Mouse (Mus musculus): ENCODE data around the gene Zan. TPM values are rescaled to one million over a fixed set of nuclear protein-coding genes. Genes with fewer than 3 reads are reported as not detected.

The Zan gene
- polyA plus RNA-seq, 1 experiment: 0.01 TPM

DNA sequence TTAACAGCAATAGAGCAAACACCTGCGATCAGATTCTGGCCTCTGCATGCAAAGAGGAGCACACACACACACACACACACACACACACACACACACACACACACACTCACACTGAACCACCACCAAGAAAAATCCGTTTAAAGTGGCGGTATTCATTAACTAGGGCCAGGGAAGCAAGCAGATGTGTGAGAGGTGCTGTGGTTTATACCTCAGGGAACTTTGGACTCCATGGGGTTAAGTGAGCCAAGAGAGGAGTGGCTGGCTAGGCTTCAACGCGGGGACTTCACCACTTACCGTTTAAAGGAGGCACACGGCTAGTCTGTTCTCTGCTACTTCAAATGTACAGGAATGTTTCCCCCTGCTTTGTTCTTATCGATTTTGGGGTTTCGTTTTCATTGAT, 131.0 kb downstream of the Zan start:
- no peak overlapping the region for H3K4me3 ChIP-seq (ENCODE audit: insufficient read depth, poor library complexity, severe bottlenecking)
- no peak for TF ChIP-seq MAX (IDR thresholded peaks at IDR 0.05)
- no peak for TF ChIP-seq MYOG (IDR thresholded peaks at IDR 0.05; ENCODE audit: control insufficient read depth, extremely low read depth, insufficient read length)
- TF ChIP-seq USF1 (IDR thresholded peaks at IDR 0.05; ENCODE audit: low read depth): no peak
- no peak for TF ChIP-seq CTCF (IDR thresholded peaks at IDR 0.05; ENCODE audit: control insufficient read depth, insufficient read depth, insufficient read length)
- no peak for TF ChIP-seq FOSL1 (IDR thresholded peaks at IDR 0.05; ENCODE audit: insufficient read depth, low read length, poor library complexity, severe bottlenecking)
- TF ChIP-seq MYOD1 (IDR thresholded peaks at IDR 0.05; ENCODE audit: control insufficient read depth, insufficient read length, low read depth): no peak
- no peak for TF ChIP-seq CEBPB (IDR thresholded peaks at IDR 0.05; ENCODE audit: low read depth)
- no peaks in the 10 kb centered on the region for H3K27me3 ChIP-seq (ENCODE audit: control insufficient read depth, insufficient read depth, insufficient read length)
- H3K36me3 ChIP-seq (ENCODE audit: control insufficient read depth, insufficient read depth): no peaks in the 10 kb centered on the region
- no peak overlapping the region for H3ac ChIP-seq (ENCODE audit: control insufficient read depth, insufficient read length, low read depth)
- H3K79me3 ChIP-seq (ENCODE audit: low read depth): peaks cover 5% of the 10 kb centered on the region
- H3K79me2 ChIP-seq (ENCODE audit: control insufficient read depth, insufficient read depth): peaks cover 7% of the 10 kb centered on the region

DNA sequence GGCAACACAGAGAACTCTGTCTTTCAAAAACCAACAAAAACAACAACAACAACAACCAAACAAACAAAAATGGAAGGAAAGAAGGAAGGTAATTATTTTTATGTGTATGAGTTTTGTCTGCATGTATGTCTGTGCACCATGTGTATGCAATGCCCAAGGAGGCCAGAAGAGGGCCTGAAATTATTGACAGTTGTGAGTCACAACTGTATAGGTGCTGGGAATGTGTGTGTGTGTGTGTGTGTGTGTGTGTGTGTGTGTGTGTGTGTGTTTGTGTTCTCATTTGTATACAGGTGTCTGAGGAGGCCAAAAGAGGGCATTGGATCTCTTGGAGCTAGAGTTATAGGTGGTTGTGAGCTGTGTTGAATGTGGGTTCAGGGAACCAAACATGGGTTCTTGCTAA, 133.0 kb downstream of the Zan start:
- no peak for TF ChIP-seq MYOG (IDR thresholded peaks at IDR 0.05; ENCODE audit: control insufficient read depth, extremely low read depth, insufficient read length)
- TF ChIP-seq MYOD1 (IDR thresholded peaks at IDR 0.05; ENCODE audit: control insufficient read depth, insufficient read length, low read depth): no peak
- no peak for TF ChIP-seq FOSL1 (IDR thresholded peaks at IDR 0.05; ENCODE audit: insufficient read depth, low read length, poor library complexity, severe bottlenecking)
- TF ChIP-seq MAX (IDR thresholded peaks at IDR 0.05): no peak
- TF ChIP-seq CEBPB (IDR thresholded peaks at IDR 0.05; ENCODE audit: low read depth): no peak
- no peak for TF ChIP-seq CTCF (IDR thresholded peaks at IDR 0.05; ENCODE audit: control insufficient read depth, insufficient read depth, insufficient read length)
- TF ChIP-seq USF1 (IDR thresholded peaks at IDR 0.05; ENCODE audit: low read depth): no peak

DNA sequence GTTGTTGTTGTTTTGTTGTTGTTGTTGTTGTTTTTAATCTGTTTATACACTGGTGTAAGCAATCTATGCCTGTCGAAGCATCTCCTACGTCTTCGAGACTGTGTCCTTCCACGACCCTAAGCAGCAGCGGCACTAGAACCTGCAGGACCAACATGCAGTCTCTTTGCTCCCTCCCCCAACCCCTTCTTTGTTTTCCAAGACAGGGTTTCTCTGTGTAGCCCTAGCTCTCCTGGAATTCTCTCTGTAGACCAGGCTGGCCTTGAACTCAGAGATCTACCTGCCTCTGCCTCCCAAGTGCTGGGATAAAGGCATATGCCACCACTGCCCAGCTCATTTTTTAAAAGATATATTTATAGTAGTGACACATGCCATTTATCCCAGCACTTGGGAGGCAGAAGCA, 133.5 kb downstream of the Zan start:
- H3K79me3 ChIP-seq (ENCODE audit: low read depth): no peaks in the 10 kb centered on the region
- H3K4me3 ChIP-seq (ENCODE audit: insufficient read depth, poor library complexity, severe bottlenecking): no peak overlapping the region
- no peak overlapping the region for H3ac ChIP-seq (ENCODE audit: control insufficient read depth, insufficient read length, low read depth)
- no peaks in the 10 kb centered on the region for H3K36me3 ChIP-seq (ENCODE audit: control insufficient read depth, insufficient read depth)
- no peaks in the 10 kb centered on the region for H3K27me3 ChIP-seq (ENCODE audit: control insufficient read depth, insufficient read depth, insufficient read length)
- no peak for TF ChIP-seq MYOD1 (IDR thresholded peaks at IDR 0.05; ENCODE audit: control insufficient read depth, insufficient read length, low read depth)
- TF ChIP-seq MYOG (IDR thresholded peaks at IDR 0.05; ENCODE audit: control insufficient read depth, extremely low read depth, insufficient read length): no peak
- no peak for TF ChIP-seq USF1 (IDR thresholded peaks at IDR 0.05; ENCODE audit: low read depth)
- no peak for TF ChIP-seq CTCF (IDR thresholded peaks at IDR 0.05; ENCODE audit: control insufficient read depth, insufficient read depth, insufficient read length)
- TF ChIP-seq MAX (IDR thresholded peaks at IDR 0.05): no peak
- no peak for TF ChIP-seq CEBPB (IDR thresholded peaks at IDR 0.05; ENCODE audit: low read depth)
- TF ChIP-seq FOSL1 (IDR thresholded peaks at IDR 0.05; ENCODE audit: insufficient read depth, low read length, poor library complexity, severe bottlenecking): no peak
- H3K79me2 ChIP-seq (ENCODE audit: control insufficient read depth, insufficient read depth): no peaks in the 10 kb centered on the region

More for the DNA sequence above, 133.0 kb downstream of the Zan start:
- Histone ChIP-seq H3K4me3 (ENCODE audit: insufficient read depth, poor library complexity, severe bottlenecking) (no peak overlapping the region), H3ac (ENCODE audit: control insufficient read depth, insufficient read length, low read depth) (no peak overlapping the region), H3K27me3 (ENCODE audit: control insufficient read depth, insufficient read depth, insufficient read length) (no peaks in the 10 kb centered on the region), H3K79me2 (ENCODE audit: control insufficient read depth, insufficient read depth) (no peaks in the 10 kb centered on the region), H3K36me3 (ENCODE audit: control insufficient read depth, insufficient read depth) (no peaks in the 10 kb centered on the region), H3K79me3 (ENCODE audit: low read depth) (no peaks in the 10 kb centered on the region)

DNA sequence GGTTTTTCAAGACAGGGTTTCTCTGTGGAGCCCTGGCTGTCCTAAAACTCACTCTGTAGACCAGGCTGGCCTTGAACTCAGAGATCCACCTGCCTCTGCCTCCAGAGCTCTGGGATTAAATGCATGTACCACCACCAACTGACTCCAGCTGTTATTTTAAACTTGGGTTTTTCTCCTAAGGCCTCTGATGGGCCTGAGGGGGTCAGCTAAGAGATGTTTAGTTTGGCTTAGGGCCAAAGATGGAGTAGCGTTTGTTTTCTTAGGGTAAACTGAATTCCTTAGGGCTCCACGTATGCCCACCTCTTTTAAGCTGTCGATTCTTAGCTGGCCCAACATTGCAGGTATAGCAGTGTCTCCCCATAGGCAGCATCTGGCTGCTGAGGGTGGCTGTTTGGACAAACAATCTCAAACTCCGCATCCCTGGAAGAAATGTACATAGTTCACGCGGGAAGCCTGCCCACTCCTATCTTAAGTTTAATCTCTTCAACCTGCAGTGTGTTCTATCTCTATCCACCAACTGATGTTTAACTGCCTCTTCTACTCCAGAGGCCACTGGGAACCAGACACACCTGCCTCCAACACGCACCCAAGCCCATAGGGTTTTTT, 134.4 kb downstream of the Zan start:
- Histone ChIP-seq H3K79me2 (ENCODE audit: control insufficient read depth, insufficient read depth) (no peaks in the 10 kb centered on the region), H3K27me3 (ENCODE audit: control insufficient read depth, insufficient read depth, insufficient read length) (no peaks in the 10 kb centered on the region), H3ac (ENCODE audit: control insufficient read depth, insufficient read length, low read depth) (no peak overlapping the region), H3K36me3 (ENCODE audit: control insufficient read depth, insufficient read depth) (no peaks in the 10 kb centered on the region), H3K79me3 (ENCODE audit: low read depth) (no peaks in the 10 kb centered on the region), H3K4me3 (ENCODE audit: insufficient read depth, poor library complexity, severe bottlenecking) (no peak overlapping the region)
- no peak for TF ChIP-seq MAX (IDR thresholded peaks at IDR 0.05)

DNA sequence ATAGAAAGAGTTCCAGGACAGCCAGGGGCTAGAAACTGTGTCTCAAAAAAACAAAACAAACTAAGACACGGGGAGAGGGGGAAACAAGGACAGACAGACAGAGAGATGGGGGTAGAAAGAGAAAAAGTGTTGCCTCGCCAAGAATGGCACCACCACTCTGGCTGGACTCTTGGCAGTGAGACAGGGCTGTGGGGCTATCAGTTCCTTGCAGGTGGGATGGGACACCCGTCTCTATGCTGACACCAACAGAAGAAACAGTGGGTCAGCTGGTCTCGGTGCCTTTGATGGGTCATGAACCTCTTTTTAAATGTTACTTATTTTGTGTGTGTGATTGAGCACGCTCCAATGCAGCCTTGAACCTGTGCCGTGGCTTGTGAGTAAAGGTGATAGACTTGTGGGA, 136.6 kb downstream of the Zan start:
- H3K27me3 ChIP-seq (ENCODE audit: control insufficient read depth, insufficient read depth, insufficient read length): no peaks in the 10 kb centered on the region
- H3K79me3 ChIP-seq (ENCODE audit: low read depth): no peaks in the 10 kb centered on the region
- H3K4me3 ChIP-seq (ENCODE audit: insufficient read depth, poor library complexity, severe bottlenecking): no peak overlapping the region
- H3ac ChIP-seq (ENCODE audit: control insufficient read depth, insufficient read length, low read depth): no peak overlapping the region
- no peaks in the 10 kb centered on the region for H3K79me2 ChIP-seq (ENCODE audit: control insufficient read depth, insufficient read depth)
- TF ChIP-seq USF1 (IDR thresholded peaks at IDR 0.05; ENCODE audit: low read depth) (no peak), MYOD1 (IDR thresholded peaks at IDR 0.05; ENCODE audit: control insufficient read depth, insufficient read length, low read depth) (no peak), CEBPB (IDR thresholded peaks at IDR 0.05; ENCODE audit: low read depth) (no peak), MAX (IDR thresholded peaks at IDR 0.05) (no peak), CTCF (IDR thresholded peaks at IDR 0.05; ENCODE audit: control insufficient read depth, insufficient read depth, insufficient read length) (no peak), FOSL1 (IDR thresholded peaks at IDR 0.05; ENCODE audit: insufficient read depth, low read length, poor library complexity, severe bottlenecking) (no peak), MYOG (IDR thresholded peaks at IDR 0.05; ENCODE audit: control insufficient read depth, extremely low read depth, insufficient read length) (no peak)
- H3K36me3 ChIP-seq (ENCODE audit: control insufficient read depth, insufficient read depth): no peaks in the 10 kb centered on the region

DNA sequence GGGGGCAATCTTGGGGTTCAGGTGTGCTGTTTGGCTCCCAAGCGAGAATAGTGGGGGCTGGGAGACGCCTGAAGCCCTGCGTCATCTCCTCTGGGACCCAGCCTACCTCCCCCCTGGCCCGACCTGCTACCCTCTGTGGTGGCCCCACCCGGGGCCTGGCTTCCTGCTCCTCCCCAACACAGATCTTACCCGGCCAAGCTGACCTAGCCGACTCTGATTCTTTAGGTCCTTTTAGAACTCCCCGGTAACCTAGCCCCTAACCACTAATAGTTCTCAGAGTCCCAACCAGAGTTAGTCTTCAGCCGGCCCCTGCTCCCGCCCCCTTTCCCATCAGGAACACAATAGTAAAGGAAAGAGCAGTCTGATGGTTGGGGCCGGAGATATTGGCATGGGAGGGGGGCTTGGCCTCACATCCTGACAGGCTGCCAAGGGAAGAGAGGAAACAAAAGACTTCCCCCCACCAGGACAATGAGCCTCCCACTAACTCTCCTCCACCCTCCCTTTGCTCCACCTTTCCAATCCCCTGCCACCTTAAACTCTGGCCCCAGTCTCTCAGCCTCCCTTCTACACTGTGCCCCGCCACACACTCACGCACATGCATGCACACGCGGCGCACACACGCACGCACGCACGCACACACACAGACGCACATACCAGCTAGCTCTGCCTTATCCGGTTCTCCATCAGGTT, 137.4 kb downstream of the Zan start:
- Histone ChIP-seq H3K4me3 (ENCODE audit: insufficient read depth, poor library complexity, severe bottlenecking) (no peak overlapping the region), H3K79me3 (ENCODE audit: low read depth) (no peaks in the 10 kb centered on the region)

More for the DNA sequence above, 137.4 kb downstream of the Zan start:
- no peaks in the 10 kb centered on the region for H3K79me2 ChIP-seq (ENCODE audit: control insufficient read depth, insufficient read depth)
- H3K27me3 ChIP-seq (ENCODE audit: control insufficient read depth, insufficient read depth, insufficient read length): no peaks in the 10 kb centered on the region
- H3K36me3 ChIP-seq (ENCODE audit: control insufficient read depth, insufficient read depth): no peaks in the 10 kb centered on the region
- H3ac ChIP-seq (ENCODE audit: control insufficient read depth, insufficient read length, low read depth): no peak overlapping the region
- no peak for TF ChIP-seq MYOD1 (IDR thresholded peaks at IDR 0.05; ENCODE audit: control insufficient read depth, insufficient read length, low read depth)
- no peak for TF ChIP-seq FOSL1 (IDR thresholded peaks at IDR 0.05; ENCODE audit: insufficient read depth, low read length, poor library complexity, severe bottlenecking)
- no peak for TF ChIP-seq MYOG (IDR thresholded peaks at IDR 0.05; ENCODE audit: control insufficient read depth, extremely low read depth, insufficient read length)
- TF ChIP-seq CEBPB (IDR thresholded peaks at IDR 0.05; ENCODE audit: low read depth): no peak
- no peak for TF ChIP-seq CTCF (IDR thresholded peaks at IDR 0.05; ENCODE audit: control insufficient read depth, insufficient read depth, insufficient read length)
- no peak for TF ChIP-seq MAX (IDR thresholded peaks at IDR 0.05)
- TF ChIP-seq USF1 (IDR thresholded peaks at IDR 0.05; ENCODE audit: low read depth): no peak
